Mouse (Mus musculus) kidney, postnatal 36 days (tissue): ENCODE data around the gene Tmem176b.

ENCODE experiments used
- DNase-seq, 2 experiments: peaks; one replicate each; pipeline ENCODE4 v3.0.0; 2021 to 2022; ENCODE audit warnings: mixed read lengths in 2 of 2

Gene Tmem176b

GRCm38 (mm10) chr6:48785601-48786000 is 55.7 kb downstream of the Tmem176b start:
- peak in 1 of 2 experiments; percentile 21 for DNase-seq

DNA sequence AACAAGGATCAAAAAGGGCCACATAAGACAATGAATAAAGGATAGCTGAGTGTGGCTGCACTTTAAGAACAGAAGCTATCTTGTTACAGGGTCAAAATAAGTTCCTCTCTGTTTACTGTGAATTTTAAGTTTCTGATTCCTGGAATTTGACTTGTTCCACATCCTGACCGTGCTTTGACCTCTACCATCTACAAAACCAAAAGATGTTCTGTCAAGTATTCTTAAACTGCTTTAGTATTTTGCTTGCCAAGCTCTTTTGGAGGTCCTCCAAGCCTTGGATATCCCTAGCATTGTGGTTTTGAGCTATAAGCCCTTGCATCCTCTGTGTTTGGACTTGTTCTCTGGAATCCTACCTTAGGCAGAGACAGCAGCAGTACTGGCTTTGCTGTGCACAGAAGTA is 56.1 kb downstream of the Tmem176b start:
- DNase-seq = peak; percentile 64 to 85

GRCm38 (mm10) chr6:48784406-48784805 is 56.9 kb downstream of the Tmem176b start:
- DNase-seq = no peak
